Mouse (Mus musculus) megakaryocyte-erythroid progenitor cell, adult 5-6 weeks (primary cell): ENCODE results near the gene Anxa5. TPM values are rescaled to one million over a fixed set of nuclear protein-coding genes. Genes with fewer than 3 reads are reported as not detected.

ENCODE experiments used
- ATAC-seq: replicated peaks from 2 replicates; pipeline ENCODE4 v1.8.0; 2016; ENCODE audit warnings: mild to moderate bottlenecking, inconsistent platforms; ENCODE audit not compliant: severe bottlenecking, poor library complexity, low FRiP score, low TSS enrichment
- total RNA-seq, 2 experiments: library from RNA; stranded (forward) in 1 of 2; stranded (reverse) in 1 of 2; fragments of 200-1000, 215-1000 nt in 1 of 2; fragments of >200 nt in 1 of 2; fragmentation: Nextera tagmentation in 1 of 2; gene quantifications; 2 replicates each; pipeline ENCODE4 v1.2.3; 2014 to 2017

Gene Anxa5
- total RNA-seq, 2 experiments from 2014 or later: 7.1 to 16.3 TPM

- no peak for ATAC-seq
Observed at GRCm38 (mm10) chr3:36460717-36461116, 15.0 kb downstream of the Anxa5 start.

GRCm38 (mm10) chr3:36455566-36455965 is 20.1 kb downstream of the Anxa5 start:
- no peak for ATAC-seq

- no peak for ATAC-seq
Observed at GRCm38 (mm10) chr3:36455124-36455523, 20.6 kb downstream of the Anxa5 start.

- no peak for ATAC-seq
Observed at GRCm38 (mm10) chr3:36452502-36452901, 23.2 kb downstream of the Anxa5 start.

- no peak for ATAC-seq
Observed at GRCm38 (mm10) chr3:36449292-36450165, 26.2 kb downstream of the Anxa5 start.

GRCm38 (mm10) chr3:36446918-36447317 is 28.8 kb downstream of the Anxa5 start:
- peak; percentile 31; the same call in 1 of the 2 replicates for ATAC-seq

GRCm38 (mm10) chr3:36446506-36446905 is 29.2 kb downstream of the Anxa5 start:
- ATAC-seq: peak; percentile 56

- no peak for ATAC-seq
Observed at GRCm38 (mm10) chr3:36446041-36446440, 29.7 kb downstream of the Anxa5 start.

GRCm38 (mm10) chr3:36442426-36442825 is 33.3 kb downstream of the Anxa5 start:
- ATAC-seq: peak; percentile 55; the same call in 1 of the 2 replicates

GRCm38 (mm10) chr3:36440280-36440679 is 35.4 kb downstream of the Anxa5 start:
- no peak for ATAC-seq

GRCm38 (mm10) chr3:36430360-36430759 is 45.3 kb downstream of the Anxa5 start:
- ATAC-seq: no peak

- ATAC-seq: no peak
Observed at GRCm38 (mm10) chr3:36427386-36427785, 48.3 kb downstream of the Anxa5 start.

- ATAC-seq: no peak
Observed at GRCm38 (mm10) chr3:36409456-36409855, 66.2 kb downstream of the Anxa5 start.

- no peak for ATAC-seq
Observed at GRCm38 (mm10) chr3:36406967-36407366, 68.7 kb downstream of the Anxa5 start.

- ATAC-seq: no peak
Observed at GRCm38 (mm10) chr3:36406340-36406739, 69.4 kb downstream of the Anxa5 start.

- ATAC-seq: no peak
Observed at GRCm38 (mm10) chr3:36401900-36402299, 73.8 kb downstream of the Anxa5 start.

GRCm38 (mm10) chr3:36400657-36401056 is 75.0 kb downstream of the Anxa5 start:
- no peak for ATAC-seq
